Mouse (Mus musculus) naive thymus-derived CD4-positive, alpha-beta T cell, adult 2 months (primary cell): ENCODE measurements around the gene Hk3.

Source experiments
- DNase-seq: peaks from one replicate; pipeline ENCODE4 v3.0.0-alpha.2; 2011; ENCODE audit warnings: low read depth

Hk3 gene

GRCm38 (mm10) chr13:55002090-55002489, 19.1 kb downstream of the Hk3 start:
- DNase-seq, result no peak

DNA sequence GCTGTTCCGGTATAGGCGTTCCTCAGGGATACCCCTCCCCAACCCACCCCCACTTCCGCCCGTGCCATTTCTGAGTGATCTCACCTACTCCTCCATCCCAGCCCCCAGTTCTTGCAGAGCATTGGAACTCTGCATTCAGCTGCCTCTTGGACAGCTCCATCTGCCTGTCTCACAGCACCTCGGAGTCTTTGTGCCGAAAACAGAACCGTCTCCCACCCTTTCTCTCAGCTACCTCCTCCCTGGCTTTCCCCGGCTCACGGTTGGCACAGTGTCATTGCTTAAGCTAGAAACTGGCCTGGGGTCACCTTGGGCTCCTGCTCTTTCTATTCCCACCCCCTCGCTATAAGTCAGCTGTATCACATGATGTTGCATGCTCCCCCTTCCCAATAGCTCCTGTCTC, 20.8 kb downstream of the Hk3 start:
- no peak for DNase-seq

DNA sequence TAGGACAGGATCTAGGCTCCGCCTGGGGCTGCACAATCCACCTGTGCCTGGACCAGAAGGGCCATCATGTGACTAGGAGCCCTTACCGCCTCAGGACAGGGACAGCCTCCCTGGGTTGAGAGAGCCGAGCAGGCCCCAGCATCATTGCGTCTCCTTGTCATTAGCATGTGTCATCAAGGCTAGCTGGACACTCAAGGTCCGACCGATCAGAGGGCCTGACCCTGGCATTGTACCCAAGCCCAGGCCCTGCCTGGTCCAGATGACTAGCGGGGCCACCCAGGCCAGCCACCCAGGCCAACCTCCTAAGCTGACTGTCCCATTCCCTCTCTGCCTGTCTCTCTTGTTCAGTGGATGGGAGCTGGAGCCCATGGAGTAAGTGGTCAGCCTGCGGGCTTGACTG, 23.6 kb downstream of the Hk3 start:
- no peak for DNase-seq

- DNase-seq, result no peak
These were observed 26.0 kb downstream of the Hk3 start for GRCm38 (mm10) chr13:54995161-54995560.

DNA sequence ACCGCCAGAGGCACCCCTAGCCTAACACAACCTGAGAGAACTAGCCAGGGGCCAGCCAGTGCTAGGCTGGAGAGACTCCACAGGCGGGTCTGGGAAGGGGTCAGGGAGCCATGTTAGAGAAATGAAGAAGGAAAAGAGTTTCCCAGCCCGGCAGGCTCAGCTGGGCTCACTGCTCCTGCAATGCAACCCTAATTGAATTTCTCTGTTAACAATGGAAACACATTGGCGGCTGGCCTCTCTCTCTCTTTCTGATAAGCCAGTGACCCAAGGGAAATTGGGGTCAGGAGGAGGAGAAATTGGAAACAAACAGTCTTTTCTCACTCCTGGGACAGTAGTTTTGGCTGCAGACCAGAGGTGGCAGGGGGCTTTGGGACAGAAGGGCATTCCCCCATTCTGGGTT, 26.6 kb downstream of the Hk3 start:
- DNase-seq, result no peak

DNA sequence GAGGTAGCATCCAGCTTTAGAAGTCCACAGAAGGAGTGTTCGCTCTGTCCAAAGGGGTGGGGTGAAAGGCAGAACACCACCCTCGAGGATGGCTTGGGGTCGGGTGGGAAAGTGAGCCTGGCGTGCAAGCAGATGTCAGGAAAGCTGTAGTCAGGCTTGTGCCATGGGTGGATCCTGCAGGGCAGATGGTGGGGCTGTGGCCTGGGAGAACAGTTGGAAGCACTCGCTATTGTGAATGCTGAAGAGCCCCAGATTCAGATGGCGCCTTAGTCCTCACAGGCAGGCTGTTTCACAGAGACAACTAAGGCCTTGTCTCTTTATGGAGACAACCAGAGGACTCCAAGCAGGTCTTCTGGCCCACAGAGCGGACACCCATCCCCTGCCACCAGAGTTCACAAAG, 29.0 kb downstream of the Hk3 start:
- no peak for DNase-seq

- DNase-seq, result peak; percentile 47
These were observed 32.9 kb downstream of the Hk3 start for GRCm38 (mm10) chr13:54988181-54988760.

DNA sequence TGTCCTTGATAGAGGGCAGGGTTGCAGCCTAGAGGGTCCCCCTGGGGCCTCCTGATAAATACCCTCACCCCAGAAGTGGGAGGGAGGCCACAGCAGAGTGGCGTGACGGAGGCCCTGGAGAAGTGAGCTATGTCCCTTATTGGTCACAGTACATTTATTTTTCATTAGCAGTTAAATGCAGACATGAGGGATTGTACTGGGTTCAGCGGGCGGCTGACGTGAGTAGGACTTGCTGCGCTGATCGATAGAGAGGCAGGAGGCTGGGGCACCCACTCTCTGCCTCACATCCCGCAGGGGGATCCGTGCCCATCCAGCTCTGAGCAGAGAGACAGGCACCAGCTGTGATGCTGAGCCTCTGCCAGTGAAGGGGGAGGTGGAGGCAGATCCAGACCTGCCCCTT, 33.8 kb downstream of the Hk3 start:
- no peak for DNase-seq

DNA sequence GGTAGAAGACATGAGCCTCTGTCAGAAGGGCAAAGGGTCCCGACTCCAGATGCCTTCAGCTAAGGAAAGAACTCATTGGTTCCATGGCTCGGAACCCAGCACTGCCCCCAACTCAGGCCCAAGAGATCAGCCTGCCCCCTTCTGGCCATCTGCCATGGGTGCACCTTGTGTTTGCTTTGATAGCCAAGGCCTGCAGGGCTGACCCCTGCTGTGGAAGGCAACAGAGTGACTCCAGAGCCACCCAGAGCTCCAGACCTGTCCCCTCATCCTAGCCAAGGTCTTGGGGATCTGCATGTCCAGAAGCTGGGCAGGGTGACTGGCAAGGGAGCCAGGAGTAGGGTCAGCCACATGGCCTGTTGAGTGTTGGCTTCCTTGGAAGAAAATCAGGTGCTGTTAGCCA, 37.6 kb downstream of the Hk3 start:
- DNase-seq, result peak; percentile 16

GRCm38 (mm10) chr13:54983001-54983400, 38.2 kb downstream of the Hk3 start:
- DNase-seq, result peak; percentile 14

GRCm38 (mm10) chr13:54980957-54981356, 40.2 kb downstream of the Hk3 start:
- no peak for DNase-seq

DNA sequence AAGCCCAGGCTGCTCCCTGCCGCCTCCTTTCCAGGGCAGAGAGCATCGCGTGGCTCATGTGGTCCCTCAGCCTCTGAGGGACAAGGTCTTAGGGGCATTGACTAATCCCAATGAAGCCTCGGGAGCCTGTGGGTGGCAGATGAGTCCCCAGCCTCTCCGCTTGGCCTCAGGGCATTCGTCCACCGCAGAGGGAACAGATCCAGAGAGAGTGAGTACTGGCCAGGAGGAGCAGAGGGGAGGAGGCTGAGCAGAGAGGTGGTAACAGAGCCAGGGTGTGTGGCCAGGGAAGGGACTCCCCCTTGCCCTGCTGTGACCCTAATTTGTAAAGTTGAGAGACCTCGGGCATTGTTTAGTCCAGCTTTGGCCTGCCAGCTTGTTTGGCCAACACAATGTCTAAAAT, 42.4 kb downstream of the Hk3 start:
- DNase-seq, result no peak

GRCm38 (mm10) chr13:54975546-54975945, 45.6 kb downstream of the Hk3 start:
- no peak for DNase-seq

GRCm38 (mm10) chr13:54970521-54971247, 50.5 kb downstream of the Hk3 start:
- peak; percentile 22 for DNase-seq

DNA sequence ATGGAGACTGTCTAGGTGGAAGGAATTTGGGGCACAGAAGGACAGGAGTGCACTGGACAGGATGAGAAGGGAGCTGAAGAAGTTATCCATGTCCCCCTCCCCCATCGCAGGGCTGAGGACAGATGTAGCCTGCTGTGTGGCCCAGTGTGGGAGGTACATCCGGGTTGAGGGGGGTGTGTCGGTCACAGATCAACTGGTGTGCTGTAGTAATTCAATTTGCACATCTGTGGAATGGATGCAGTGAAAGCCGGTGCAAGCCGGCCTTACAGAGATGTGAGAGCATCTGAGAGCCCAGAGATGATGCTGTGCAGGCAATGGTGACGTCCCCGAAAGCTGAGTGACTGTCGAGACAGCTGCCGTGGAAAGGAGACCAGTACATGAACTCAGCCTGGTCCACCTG, 51.7 kb downstream of the Hk3 start:
- no peak for DNase-seq

DNA sequence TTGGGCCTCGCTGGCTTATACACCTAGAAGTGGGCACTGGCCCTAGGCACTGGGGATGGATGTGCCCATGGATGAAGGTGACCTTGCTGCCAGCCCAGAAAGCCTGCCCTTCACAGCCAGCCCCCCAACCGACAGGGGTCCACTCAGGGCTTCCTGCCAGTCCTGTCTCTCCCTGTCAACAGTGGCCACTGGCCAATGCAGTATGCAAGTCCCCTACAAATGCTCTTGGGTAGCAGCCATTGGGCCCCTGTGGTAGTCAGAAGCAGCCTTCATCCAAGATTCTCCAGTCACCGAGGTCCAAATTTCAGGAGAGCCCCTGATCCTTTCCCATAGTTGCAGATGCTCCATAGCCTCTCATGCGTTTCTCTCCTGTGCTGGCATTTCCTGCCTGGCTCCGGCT, 52.5 kb downstream of the Hk3 start:
- no peak for DNase-seq

DNA sequence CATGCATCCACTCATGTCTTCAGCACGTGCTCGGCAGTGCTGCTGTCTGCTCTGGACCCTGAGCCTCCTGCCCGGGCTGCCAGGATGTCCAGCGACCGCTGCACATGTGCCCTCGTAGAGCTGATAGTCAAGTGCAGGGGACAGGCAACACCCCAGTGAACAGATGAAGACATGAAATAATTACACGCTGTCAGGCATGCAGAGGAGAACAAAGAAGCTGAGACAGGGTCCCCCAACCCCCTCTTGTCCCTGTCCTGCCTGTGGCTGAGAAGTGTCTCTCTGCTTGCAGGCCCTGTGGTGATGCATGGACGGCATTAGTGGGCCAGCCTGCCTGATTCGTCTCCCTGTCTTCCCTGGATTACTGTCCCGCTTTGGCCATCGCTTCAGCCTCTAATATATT, 53.7 kb downstream of the Hk3 start:
- no peak for DNase-seq

DNA sequence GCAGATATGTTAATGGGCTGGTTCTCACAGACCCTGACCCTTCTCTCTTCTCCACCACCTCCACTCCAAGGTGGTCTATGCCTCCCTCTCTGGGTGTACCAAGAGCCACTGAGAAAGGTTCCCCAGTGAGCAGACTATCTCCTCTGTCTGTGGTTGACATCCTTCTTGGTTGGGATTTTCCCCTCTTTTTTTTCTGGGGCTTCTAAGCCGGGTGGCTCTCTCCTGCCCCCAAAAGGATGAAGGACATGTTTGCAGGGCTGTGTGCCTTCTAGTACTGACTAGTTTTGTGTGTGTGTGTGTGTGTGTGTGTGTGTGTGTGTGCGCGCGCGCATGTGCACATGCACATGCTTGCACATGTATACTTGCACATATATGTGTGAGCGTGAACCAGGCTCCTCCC, 55.9 kb downstream of the Hk3 start:
- no peak for DNase-seq

GRCm38 (mm10) chr13:54960491-54960890, 60.7 kb downstream of the Hk3 start:
- DNase-seq, result no peak

GRCm38 (mm10) chr13:54959842-54960241, 61.3 kb downstream of the Hk3 start:
- DNase-seq, result no peak

DNA sequence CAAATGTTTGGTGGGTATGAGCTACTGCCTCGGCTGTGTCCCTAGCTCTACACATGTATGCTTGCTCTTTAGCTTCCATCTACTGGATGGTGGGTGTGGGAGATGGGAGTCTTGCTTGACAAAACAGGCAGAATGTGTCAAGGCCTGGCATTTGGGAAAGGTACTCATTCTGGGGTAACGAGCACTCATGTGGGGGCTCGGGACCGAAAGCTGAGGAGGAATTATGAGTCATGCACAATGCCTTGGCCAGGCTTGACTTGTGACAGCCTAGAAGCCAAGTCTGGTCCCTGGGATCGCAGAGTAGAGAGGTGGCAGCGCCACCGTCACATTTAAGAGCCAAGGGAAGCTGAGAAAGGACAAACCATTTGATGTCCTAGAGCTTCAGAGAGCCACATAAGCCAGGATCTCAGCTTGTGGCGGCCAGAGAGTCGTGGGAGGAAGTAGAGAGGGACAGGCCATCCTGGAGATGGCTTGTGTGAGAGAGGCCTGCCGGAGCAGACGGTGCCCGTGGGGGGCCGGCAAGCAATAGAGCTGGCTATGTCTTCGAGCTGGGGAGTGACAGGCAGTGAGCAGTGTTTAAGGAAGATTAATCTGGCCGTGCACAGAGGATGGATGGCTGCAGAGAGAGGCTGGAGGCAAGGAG, 62.0 kb downstream of the Hk3 start:
- DNase-seq, result no peak

GRCm38 (mm10) chr13:54957281-54957680, 63.9 kb downstream of the Hk3 start:
- no peak for DNase-seq
